Mouse (Mus musculus) gastrocnemius, postnatal 4 days (tissue): Measurements from ENCODE around the gene Slc35c1. TPM values are rescaled to one million over a fixed set of nuclear protein-coding genes. Genes with fewer than 3 reads are reported as not detected.
A peak's percentile ranks its signal among the peaks of the same experiment; 100 is the strongest.

Source experiments
- DNase-seq, 2 experiments: peaks; one replicate each; pipeline ENCODE4 v3.0.0; 2021 to 2022; ENCODE audit warnings: low spot score in 2 of 2, mixed read lengths in 2 of 2
- long read RNA-seq, 2 experiments: library from polyadenylated mRNA; stranded (forward); transcript quantifications; one replicate each; pipeline ENCODE4 v2.0.0; 2021
- total RNA-seq, 2 experiments: library from RNA; stranded (reverse); gene quantifications; 2 replicates each; pipeline ENCODE4 v1.2.3; 2021

Gene Slc35c1
- 1 to 10 TPM; 7.8 to 9.8 TPM for total RNA-seq
- long read RNA-seq, experiment 1, transcript Slc35c1-201 (2 exons, 3,139 nt), result major isoform, 13 of 16 reads
- long read RNA-seq, experiment 1, partial matches to known transcripts, result 0 of 16 reads
- long read RNA-seq, experiment 1, other reads (novel, unspliced or antisense), result 2 of 16 reads
- long read RNA-seq, experiment 2, transcript Slc35c1-201 (2 exons, 3,139 nt), result major isoform, 7 of 10 reads
- long read RNA-seq, experiment 2, partial matches to known transcripts, result 0 of 10 reads
- long read RNA-seq, experiment 2, other reads (novel, unspliced or antisense), result 1 of 10 reads

GRCm38 (mm10) chr2:92459921-92460707 lies at the start of gene Slc35c1:
Gene Slc35c1, minus strand, starts transcription at chr2:92460538.
- peak in 1 of 2 experiments; percentile 19 for DNase-seq

GRCm38 (mm10) chr2:92505291-92505690 lies 45.0 kb upstream of the Slc35c1 start:
- no peak for DNase-seq

DNA sequence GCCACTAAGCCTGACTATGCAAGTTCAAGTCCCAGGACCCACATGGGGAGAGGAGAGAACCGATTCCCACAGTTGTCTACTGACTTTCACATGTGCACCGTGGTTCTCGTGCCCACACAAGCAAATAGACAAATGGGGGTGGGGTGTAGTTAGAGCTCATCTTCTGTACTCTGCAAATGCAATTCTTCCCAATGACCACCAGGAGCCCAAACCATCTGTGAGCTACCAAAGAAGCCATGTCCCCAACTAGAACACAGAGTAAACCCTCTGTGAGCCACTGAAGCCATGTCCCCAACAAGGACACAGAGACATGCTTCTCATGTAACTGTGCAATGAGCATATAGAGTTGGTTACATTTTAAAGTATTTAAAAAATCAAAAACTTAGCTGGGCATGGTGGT lies 43.1 kb upstream of the Slc35c1 start:
- DNase-seq, result no peak

DNA sequence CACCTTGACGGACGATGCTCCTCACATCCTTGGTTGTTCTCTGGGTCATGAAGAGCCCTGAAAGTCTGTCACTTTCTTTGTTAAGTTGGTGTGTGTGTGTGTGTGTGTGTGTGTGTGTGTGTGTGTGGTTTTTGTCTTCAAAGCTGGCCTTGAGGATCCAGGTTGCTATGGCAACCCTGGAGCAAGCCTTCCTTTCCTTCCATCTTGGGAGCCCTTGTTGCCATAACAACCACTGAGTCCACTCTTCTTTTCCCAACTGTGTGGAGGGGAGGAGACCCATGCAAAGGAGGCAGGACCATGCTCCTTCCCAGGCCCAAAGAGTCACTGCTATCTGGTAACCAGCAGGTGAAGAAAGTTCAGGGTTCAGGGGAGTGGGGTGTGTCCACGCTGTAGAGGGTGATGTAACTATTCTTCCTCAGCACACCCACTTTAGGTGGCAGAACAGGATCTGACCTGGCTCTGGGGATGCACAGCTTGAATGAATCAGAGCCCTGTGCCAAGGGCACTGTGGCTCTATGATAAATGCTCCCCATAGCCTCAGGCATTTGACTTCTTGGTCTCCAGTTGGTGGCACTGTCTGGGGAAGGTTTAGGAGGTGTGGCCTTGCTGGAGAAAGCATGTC lies 39.5 kb upstream of the Slc35c1 start:
- no peak for DNase-seq

DNA sequence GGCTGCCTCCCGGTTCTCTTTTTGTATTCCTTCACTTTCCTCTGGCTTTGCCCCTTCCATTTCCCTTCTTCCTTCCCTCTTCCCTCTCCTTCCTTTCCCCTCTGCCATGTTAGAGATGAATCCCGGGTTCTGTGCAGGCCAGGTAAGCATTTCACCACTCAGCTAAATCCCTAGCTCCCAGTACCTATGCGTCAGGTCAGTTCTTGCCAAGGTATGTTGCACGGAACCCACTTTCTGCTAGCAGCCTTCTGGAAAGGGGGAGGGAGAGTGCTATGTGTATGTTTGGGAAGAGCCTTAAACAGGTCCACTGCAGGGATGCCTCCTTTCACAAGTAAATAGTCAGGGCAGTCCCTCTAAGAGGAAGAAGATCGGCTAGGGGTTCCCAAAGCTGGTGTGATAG lies 36.8 kb upstream of the Slc35c1 start:
- no peak for DNase-seq

- peak in 1 of 2 experiments; percentile 46 for DNase-seq
These were observed 36.3 kb upstream of the Slc35c1 start for GRCm38 (mm10) chr2:92496681-92497080.

- no peak for DNase-seq
These were observed 34.6 kb upstream of the Slc35c1 start for GRCm38 (mm10) chr2:92494956-92495355.

- no peak for DNase-seq
These were observed 34.1 kb upstream of the Slc35c1 start for GRCm38 (mm10) chr2:92494423-92494822.

- DNase-seq, result no peak
These were observed 33.5 kb upstream of the Slc35c1 start for GRCm38 (mm10) chr2:92493656-92494390.

DNA sequence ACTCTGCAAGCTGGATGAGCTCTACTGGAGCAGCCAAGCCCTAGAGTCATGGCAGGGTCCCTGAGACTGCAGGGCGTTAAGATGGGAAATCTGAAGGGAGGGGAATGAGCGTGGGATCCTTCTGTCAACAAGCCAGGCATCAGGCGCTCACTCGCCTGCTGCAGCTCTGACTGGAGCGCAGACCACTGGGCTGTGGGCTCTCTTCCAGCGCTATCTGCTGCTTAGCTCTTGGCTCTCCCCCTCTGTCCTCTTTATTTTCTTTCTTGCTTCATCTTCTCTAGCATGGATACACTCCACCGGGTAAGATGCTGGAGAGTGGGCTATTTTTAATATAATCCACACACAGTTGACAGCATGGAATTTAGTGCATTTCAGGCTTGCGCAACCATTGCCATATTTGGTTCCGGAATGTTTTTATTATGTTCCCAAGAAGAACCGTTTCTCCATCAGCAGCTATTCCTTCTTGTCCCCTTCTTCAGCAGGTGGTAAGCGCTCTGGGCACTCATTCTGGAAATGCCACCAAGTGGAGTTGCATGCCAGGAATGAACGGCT lies 31.7 kb upstream of the Slc35c1 start:
- no peak for DNase-seq

GRCm38 (mm10) chr2:92490541-92490940 lies 30.2 kb upstream of the Slc35c1 start:
- DNase-seq, result no peak

- DNase-seq, result no peak
These were observed 27.5 kb upstream of the Slc35c1 start for GRCm38 (mm10) chr2:92487791-92488190.

GRCm38 (mm10) chr2:92486911-92487310 lies 26.6 kb upstream of the Slc35c1 start:
- DNase-seq, result no peak

GRCm38 (mm10) chr2:92486403-92486802 lies 26.1 kb upstream of the Slc35c1 start:
- DNase-seq, result peak; percentile 58 to 76

GRCm38 (mm10) chr2:92485640-92486295 lies 25.4 kb upstream of the Slc35c1 start:
- peak; percentile 38 to 72 for DNase-seq

GRCm38 (mm10) chr2:92484256-92485025 lies 24.1 kb upstream of the Slc35c1 start:
- no peak for DNase-seq

DNA sequence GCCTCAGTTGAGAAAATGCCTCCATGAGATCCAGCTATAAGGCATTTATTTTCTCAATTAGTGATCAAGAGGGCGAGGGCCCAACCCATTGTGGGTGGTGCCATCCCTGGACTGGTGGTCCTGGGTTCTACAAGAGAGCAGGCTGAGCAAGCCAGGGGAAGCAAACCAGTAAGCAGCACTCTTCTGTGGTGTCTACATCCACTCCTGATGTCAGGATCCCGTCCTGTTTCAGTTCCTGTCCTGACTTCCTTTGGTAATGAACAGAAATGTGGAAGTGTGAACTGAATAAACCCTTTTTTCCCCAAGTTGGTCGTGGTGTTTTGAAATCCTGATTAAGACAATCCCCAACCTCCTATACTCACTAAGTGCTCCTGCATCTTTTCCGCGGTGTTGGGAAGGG lies 23.2 kb upstream of the Slc35c1 start:
- no peak for DNase-seq

- DNase-seq, result no peak
These were observed 22.2 kb upstream of the Slc35c1 start for GRCm38 (mm10) chr2:92482551-92482950.

GRCm38 (mm10) chr2:92478313-92478688 lies 18.0 kb upstream of the Slc35c1 start:
- DNase-seq, result no peak
